Mouse (Mus musculus) hindbrain, embryonic 15.5 days (tissue): ENCODE results near the gene Rassf8. TPM values are rescaled to one million over a fixed set of nuclear protein-coding genes. Genes with fewer than 3 reads are reported as not detected.

Source experiments
- ATAC-seq: fragments of 200-750 bp; cut with Nextera tagmentation; 2 replicates; pipeline ENCODE4 v1.8.0; 2017; ENCODE audit warnings: low read depth, moderate number of reproducible peaks, moderate TSS enrichment; ENCODE audit not compliant: low FRiP score
- H3K27ac ChIP-seq: fragments of 300-500 bp; sonication (generic); replicated peaks from 2 replicates; pipeline ENCODE4 v1.5.1; 2015; ENCODE audit warnings: mild to moderate bottlenecking, inconsistent platforms
- H3K27me3 ChIP-seq: fragments of 300-500 bp; sonication (generic); 2 replicates; pipeline ENCODE4 v1.6.1; 2015; ENCODE audit warnings: control low read depth, inconsistent platforms
- H3K36me3 ChIP-seq: fragments of 300-500 bp; sonication (generic); 2 replicates; pipeline ENCODE4 v1.6.1; 2015; ENCODE audit warnings: control low read depth, inconsistent platforms
- H3K4me1 ChIP-seq: fragments of 300-500 bp; sonication (generic); replicated peaks from 2 replicates; pipeline ENCODE4 v1.6.1; 2015; ENCODE audit warnings: control low read depth, inconsistent platforms
- H3K4me2 ChIP-seq: fragments of 300-500 bp; sonication (generic); 2 replicates; pipeline ENCODE4 v1.6.1; 2015; ENCODE audit warnings: moderate library complexity, mild to moderate bottlenecking, inconsistent platforms
- H3K4me3 ChIP-seq: fragments of 300-500 bp; sonication (generic); 2 replicates; pipeline ENCODE4 v1.5.1; 2015; ENCODE audit warnings: mild to moderate bottlenecking, inconsistent platforms
- H3K9ac ChIP-seq: fragments of 300-500 bp; sonication (generic); 2 replicates; pipeline ENCODE4 v1.6.1; 2015; ENCODE audit warnings: inconsistent platforms
- H3K9me3 ChIP-seq: fragments of 300-500 bp; sonication (generic); 2 replicates; pipeline ENCODE4 v1.6.1; 2016; ENCODE audit warnings: control low read depth, inconsistent platforms
- WGBS: fragments of 180-500 bp; shearing (Covaris S2); methylation state at CpG from one replicate; pipeline ENCODE4 v1.1.7; 2015; 5-methylcytosine and 5-hydroxymethylcytosine counted together
- polyA plus RNA-seq: library from polyadenylated mRNA; unstranded; fragments of >200 nt; fragmentation: Nextera tagmentation; extraction: Ambion mirVana; gene quantifications from 2 replicates; pipeline ENCODE4 v1.2.1, GENCODE M21; 2015

The Rassf8 gene
- polyA plus RNA-seq, 1 experiment from 2014 or later = 5.0 TPM

DNA sequence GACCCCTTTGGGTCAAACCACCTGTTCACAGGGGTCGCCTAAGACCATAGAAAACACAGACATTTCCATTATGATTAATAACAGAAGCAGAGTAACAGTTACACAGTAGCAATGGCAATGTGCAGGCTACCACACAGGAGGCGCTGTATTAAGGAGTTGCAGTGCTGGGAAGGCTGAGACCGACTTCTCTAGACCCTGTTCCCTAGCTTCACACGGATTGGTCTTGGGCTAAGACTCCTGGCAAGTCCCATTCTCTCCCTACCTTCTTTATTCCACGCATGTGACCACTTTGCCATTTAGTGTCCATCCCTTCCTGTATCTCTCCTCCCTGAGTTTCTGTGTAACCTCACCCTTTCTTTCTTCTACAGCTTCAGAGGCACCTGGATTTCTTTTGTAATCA is 19.6 kb upstream of the Rassf8 start:
- Histone ChIP-seq H3K36me3 (no peaks in the 10 kb centered on the region), H3K4me2 (no peak overlapping the region), H3K27me3 (no peaks in the 10 kb centered on the region), H3K9me3 (no peaks in the 10 kb centered on the region), H3K27ac (no peak overlapping the region), H3K9ac (no peak overlapping the region), H3K4me1 (no peaks in the 10 kb centered on the region), H3K4me3 (no peak overlapping the region)
- 54% methylated on average over 5 of the region's 5 CpGs for WGBS
- no peak for ATAC-seq

DNA sequence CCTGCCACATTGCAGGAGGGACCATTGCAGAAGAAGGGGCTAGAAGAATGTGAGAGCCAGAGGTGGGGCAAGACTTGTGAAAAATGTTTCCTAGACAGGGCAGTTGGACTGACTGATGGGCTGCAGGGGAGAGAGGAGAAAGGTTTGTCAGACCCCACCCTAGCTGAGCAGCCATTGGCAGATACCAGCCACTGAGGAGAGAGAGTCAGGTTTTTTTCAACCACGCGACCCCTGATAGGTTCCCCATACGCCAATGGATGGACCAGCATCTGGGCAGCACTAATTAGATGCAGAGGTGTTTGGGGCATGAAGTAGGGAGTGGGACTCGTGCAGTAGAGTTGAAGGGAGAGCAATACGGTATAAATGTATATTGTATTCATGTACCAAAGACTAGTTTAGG is 13.7 kb upstream of the Rassf8 start:
- ATAC-seq = no peak
- Histone ChIP-seq H3K9ac (no peak overlapping the region), H3K9me3 (no peaks in the 10 kb centered on the region), H3K27ac (no peak overlapping the region), H3K27me3 (no peaks in the 10 kb centered on the region), H3K36me3 (no peaks in the 10 kb centered on the region), H3K4me3 (no peak overlapping the region), H3K4me2 (no peak overlapping the region), H3K4me1 (no peaks in the 10 kb centered on the region)
- WGBS = 71% methylated on average over 5 of the region's 5 CpGs

DNA sequence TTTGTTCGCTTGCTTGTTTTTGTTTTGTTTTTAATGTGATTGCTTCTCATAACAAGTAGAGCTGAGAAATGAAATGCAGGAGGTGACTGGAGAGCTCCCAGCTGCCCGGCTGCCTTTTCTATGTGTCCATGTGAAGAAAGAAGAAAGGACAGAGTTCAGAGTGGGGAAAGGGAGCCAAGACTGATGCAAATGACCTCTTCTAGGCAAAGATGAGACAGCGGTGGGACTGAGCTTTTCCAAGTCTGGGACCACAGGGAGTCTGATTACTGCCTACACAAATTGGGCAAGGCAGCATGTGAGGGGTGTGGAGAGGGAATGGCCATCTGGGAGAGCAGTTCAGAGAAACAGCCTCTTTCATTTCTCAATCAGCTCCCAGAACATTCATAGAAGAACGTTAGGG is 13.3 kb upstream of the Rassf8 start:
- Histone ChIP-seq H3K27ac (no peak overlapping the region), H3K4me1 (no peaks in the 10 kb centered on the region), H3K4me2 (no peak overlapping the region), H3K36me3 (no peaks in the 10 kb centered on the region), H3K9ac (no peak overlapping the region), H3K4me3 (no peak overlapping the region), H3K9me3 (no peaks in the 10 kb centered on the region), H3K27me3 (no peaks in the 10 kb centered on the region)
- no peak for ATAC-seq
- 69% methylated on average over 4 of the region's 4 CpGs for WGBS

DNA sequence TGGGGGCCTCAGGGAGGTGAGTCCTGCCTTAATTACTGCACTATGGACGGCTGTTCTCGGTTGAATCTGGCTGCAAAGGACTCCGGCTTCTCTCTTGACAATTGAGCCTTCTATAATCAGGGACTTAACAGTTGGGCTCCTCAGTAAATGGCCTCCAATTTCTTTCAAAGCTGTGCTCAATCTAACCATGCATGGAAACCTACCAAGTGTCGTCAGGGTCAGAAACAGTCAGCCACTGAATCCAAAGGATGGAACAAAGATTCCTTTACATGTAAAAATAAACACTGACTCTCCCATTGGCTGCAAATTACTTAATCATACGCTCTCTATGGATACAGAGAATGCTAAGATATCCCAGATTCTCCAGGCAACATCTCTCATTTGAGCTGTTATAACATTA is 12.6 kb upstream of the Rassf8 start:
- no peak overlapping the region for H3K27ac ChIP-seq
- no peaks in the 10 kb centered on the region for H3K4me1 ChIP-seq
- no peak overlapping the region for H3K4me2 ChIP-seq
- H3K9ac ChIP-seq = no peak overlapping the region
- no peaks in the 10 kb centered on the region for H3K27me3 ChIP-seq
- H3K4me3 ChIP-seq = no peak overlapping the region
- H3K36me3 ChIP-seq = no peaks in the 10 kb centered on the region
- H3K9me3 ChIP-seq = no peaks in the 10 kb centered on the region
- WGBS = 46% methylated on average over 5 of the region's 5 CpGs
- no peak for ATAC-seq

DNA sequence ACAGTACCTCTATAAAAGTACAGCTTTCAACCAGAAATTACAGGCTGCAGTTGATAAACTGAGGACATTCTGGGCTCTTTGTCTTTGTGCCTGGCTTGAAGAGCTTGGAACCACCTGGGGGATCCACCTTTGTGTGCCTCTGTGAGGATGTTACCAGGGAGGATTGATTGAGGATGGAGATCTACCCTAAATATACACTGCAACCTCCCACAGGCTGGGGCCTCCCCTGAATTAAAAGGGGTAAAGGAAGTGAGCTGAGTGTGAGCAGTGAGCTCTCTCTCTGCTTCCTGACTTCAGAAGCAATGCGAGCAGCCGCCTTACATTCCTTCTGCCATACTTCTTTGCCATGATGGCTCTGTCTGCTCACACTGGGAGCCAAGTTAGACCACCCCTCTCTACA is 10.4 kb upstream of the Rassf8 start:
- no peak overlapping the region for H3K27ac ChIP-seq
- no peaks in the 10 kb centered on the region; the same call in 1 of the 2 replicates for H3K9me3 ChIP-seq
- no peaks in the 10 kb centered on the region for H3K27me3 ChIP-seq
- 84% methylated on average over 2 of the region's 2 CpGs for WGBS
- H3K4me2 ChIP-seq = no peak overlapping the region
- H3K36me3 ChIP-seq = no peaks in the 10 kb centered on the region
- no peaks in the 10 kb centered on the region for H3K4me1 ChIP-seq
- no peak overlapping the region for H3K4me3 ChIP-seq
- H3K9ac ChIP-seq = no peak overlapping the region
- ATAC-seq = no peak

DNA sequence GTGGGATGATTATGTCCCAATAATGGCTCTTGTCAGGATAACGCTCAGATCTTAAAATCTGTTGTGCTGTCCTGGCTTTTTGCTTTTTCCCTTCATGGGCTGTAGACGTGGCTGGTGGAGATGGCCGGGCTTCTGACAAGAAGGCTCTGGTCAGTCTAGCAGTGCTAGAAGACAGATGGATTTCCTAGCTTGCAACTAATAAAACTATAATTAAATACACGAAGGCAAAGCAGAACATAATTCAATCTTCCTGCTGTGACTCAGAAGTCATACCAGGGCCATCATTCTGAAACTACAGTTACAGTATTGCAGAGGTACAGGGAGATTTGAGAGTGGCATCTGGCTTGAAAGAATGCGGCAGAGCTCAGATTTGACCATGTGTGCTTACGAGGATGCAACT is 7.3 kb upstream of the Rassf8 start:
- Histone ChIP-seq H3K4me1 (no peaks in the 10 kb centered on the region), H3K9ac (no peak overlapping the region), H3K4me3 (no peak overlapping the region), H3K27me3 (no peaks in the 10 kb centered on the region), H3K36me3 (no peaks in the 10 kb centered on the region), H3K4me2 (no peak overlapping the region), H3K27ac (no peak overlapping the region), H3K9me3 (no peaks in the 10 kb centered on the region; the same call in 1 of the 2 replicates)
- no peak for ATAC-seq
- 76% methylated on average over 6 of the region's 6 CpGs for WGBS

DNA sequence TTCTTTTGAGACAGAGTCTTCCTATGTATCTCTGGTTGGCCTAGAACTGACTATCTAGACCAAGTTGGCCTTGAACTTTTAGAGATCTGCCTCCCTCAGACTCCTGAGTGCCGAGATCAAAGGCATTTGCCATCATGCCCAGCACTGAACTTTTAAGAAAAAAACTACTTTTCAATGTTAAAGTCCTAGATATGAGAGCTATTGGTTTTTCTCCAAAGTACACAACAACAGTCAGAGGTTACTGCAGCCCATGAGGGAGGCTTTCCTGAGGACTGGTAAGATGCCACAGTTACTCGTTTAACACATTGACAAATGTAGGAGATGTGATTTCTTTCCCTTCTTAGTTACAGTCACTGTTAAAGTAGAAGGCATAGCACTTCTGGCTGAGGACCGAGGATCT is 6.5 kb upstream of the Rassf8 start:
- H3K4me2 ChIP-seq = no peak overlapping the region
- 82% methylated on average over 3 of the region's 3 CpGs for WGBS
- H3K27me3 ChIP-seq = no peaks in the 10 kb centered on the region; the same call in 1 of the 2 replicates
- ATAC-seq = no peak
- H3K4me1 ChIP-seq = no peaks in the 10 kb centered on the region
- H3K27ac ChIP-seq = no peak overlapping the region
- H3K36me3 ChIP-seq = no peaks in the 10 kb centered on the region
- H3K9me3 ChIP-seq = no peaks in the 10 kb centered on the region; the same call in 1 of the 2 replicates
- H3K4me3 ChIP-seq = no peak overlapping the region
- H3K9ac ChIP-seq = no peak overlapping the region

DNA sequence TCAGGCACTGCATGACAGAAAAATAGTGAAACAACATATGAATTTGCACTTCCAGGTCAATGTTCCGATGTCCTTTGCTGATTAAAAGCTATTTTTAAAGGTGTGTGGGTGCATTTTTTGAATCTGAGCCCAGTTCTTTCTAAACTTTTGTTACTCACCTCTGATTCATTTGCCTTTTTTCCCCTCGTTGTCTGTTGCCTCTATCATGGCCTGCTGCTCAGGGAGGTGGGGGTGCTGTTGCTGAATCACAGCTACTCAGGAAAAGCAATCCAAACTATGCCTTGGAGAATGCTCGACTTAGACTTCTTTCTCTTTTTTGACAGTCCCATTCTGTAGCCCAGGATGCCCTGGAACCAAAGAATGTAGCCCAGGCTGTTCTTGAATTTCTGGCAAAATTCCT is 1.3 kb upstream of the Rassf8 start:
- H3K9ac ChIP-seq = no peak overlapping the region
- peaks cover 13% of the 10 kb centered on the region; the same call in 1 of the 2 replicates for H3K4me1 ChIP-seq
- H3K4me3 ChIP-seq = no peak overlapping the region
- H3K9me3 ChIP-seq = no peaks in the 10 kb centered on the region; the same call in 1 of the 2 replicates
- H3K27me3 ChIP-seq = no peaks in the 10 kb centered on the region; the same call in 1 of the 2 replicates
- no peak for ATAC-seq
- H3K4me2 ChIP-seq = peak overlapping the region; percentile 91
- no peak overlapping the region for H3K27ac ChIP-seq
- 49% methylated on average over 3 of the region's 3 CpGs for WGBS
- no peaks in the 10 kb centered on the region for H3K36me3 ChIP-seq

DNA sequence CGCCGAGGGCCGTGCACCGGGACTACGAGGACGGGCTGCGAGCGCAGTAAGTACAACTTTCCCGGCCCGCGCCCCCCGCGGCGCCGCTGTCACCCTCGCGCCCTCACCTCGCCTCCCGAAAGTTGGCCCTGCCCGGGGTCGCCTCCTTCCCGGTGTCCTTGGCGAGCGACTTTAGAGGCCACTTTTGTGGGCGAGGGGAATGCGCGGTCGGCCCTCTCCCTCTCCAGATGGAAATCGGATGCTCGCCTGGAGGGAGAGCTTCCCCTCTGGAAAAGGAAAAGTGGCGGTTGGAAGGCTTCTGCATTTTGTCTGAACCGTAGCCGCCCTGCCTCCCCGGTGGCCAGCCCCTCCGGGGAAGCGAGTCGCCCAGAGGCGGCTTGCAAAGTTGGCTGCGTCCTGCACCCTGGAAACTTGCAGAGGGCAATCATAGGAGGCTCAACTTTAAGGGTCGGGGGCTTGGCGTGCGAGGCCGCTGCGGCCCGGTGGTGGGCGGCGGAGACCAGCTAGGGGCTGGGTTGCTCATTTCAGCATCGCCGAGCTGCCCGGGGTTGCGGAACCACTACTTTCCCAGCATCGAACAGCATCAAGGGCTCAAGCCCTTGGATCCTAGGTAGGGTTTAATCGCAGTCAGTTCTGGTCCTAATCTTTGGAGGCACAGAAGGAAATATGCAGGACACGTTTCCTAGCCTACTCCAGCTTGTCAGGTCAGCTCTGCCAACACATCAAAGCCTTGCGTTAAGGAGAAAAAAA is 548 bp downstream of the Rassf8 start:
- under 1% methylated on average over 55 of the region's 55 CpGs for WGBS
- peak overlapping the region; percentile 83 for H3K4me3 ChIP-seq
- H3K27ac ChIP-seq = peak overlapping the region; percentile 83
- H3K36me3 ChIP-seq = no peaks in the 10 kb centered on the region
- H3K9ac ChIP-seq = peak overlapping the region; percentile 73
- 0 out of 2 replicates have a peak, but pooled peaks have one; percentile 1 for ATAC-seq
- H3K27me3 ChIP-seq = no peaks in the 10 kb centered on the region; the same call in 1 of the 2 replicates
- H3K4me2 ChIP-seq = peak overlapping the region; percentile 91
- peaks cover 13% of the 10 kb centered on the region; the same call in 1 of the 2 replicates for H3K4me1 ChIP-seq
- H3K9me3 ChIP-seq = no peaks in the 10 kb centered on the region

DNA sequence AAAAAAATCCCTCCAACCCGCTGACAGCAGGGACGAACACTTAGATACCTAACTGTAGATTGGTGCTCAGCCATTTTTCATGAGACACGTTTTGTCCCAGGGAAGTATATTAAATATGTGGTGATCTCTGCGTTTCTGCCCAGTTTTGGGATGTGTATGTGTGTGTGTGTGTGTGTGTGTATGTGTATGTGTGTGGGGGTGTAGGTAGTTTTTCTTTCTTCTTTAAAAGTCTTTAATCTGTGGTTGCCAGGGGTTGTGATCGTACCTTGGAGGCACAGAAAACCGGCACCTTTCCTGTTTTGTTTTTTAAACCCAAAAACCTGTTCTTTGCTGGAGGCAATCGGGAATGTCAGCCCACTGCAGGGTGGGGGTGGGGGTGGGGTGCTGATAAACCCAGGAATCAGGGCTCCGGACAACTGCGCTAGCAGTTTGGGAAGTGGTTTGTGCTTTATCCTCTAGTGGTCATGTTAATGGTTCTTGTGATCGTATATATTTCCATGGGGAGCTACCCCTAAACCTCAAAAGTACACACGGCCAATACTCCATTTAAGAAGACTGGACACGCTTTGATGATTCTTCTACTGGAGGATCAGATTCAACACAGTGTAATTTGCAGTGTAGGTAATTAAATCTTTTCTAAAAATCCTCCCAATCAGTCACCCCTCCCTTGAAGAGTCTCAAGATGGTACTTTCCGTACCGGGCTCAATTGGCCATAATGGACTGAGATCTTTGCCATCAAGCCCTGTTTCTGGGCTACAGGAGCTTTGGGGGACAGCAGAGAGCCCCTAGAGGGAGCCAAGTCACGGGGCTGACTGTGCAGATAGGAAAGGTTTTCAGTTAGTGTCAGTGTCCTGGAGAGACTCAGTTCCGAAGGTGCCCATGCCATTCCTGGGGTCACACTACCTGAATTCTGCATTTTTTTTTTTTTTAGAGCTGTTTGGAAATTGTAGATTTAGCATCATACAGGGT is 1.4 kb downstream of the Rassf8 start:
- no peaks in the 10 kb centered on the region for H3K9me3 ChIP-seq
- no peak for ATAC-seq
- H3K27me3 ChIP-seq = no peaks in the 10 kb centered on the region; the same call in 1 of the 2 replicates
- peak overlapping the region; percentile 83 for H3K27ac ChIP-seq
- H3K4me1 ChIP-seq = peaks cover 13% of the 10 kb centered on the region; the same call in 1 of the 2 replicates
- peak overlapping the region; percentile 73; the same call in 1 of the 2 replicates for H3K9ac ChIP-seq
- peak overlapping the region; percentile 91 for H3K4me2 ChIP-seq
- WGBS = 15% methylated on average over 16 of the region's 16 CpGs
- H3K4me3 ChIP-seq = peak overlapping the region; percentile 83
- no peaks in the 10 kb centered on the region for H3K36me3 ChIP-seq

DNA sequence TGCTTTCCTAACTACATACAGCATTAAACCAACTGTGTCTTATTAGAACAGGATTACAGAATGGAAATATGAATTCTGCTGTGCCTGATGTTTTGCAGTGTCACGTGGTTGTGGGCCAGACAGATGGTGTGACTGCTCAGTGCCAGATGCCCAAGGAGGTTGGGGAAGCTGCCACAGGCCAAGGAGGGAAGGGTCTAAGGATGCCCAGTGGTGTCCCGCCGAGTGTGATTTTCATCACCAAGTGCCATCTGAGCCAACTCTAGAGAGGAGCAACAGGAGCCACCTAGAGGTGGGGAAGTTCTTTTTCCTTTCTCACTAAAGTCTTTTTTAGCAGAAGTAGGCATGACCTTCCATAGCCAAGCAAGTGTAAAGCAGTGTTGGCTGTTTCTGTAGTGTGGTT is 3.8 kb downstream of the Rassf8 start:
- H3K9ac ChIP-seq = no peak overlapping the region
- no peaks in the 10 kb centered on the region for H3K9me3 ChIP-seq
- no peaks in the 10 kb centered on the region for H3K27me3 ChIP-seq
- H3K4me2 ChIP-seq = no peak overlapping the region
- 71% methylated on average over 3 of the region's 3 CpGs for WGBS
- H3K4me3 ChIP-seq = no peak overlapping the region
- no peak for ATAC-seq
- H3K36me3 ChIP-seq = no peaks in the 10 kb centered on the region
- no peak overlapping the region for H3K27ac ChIP-seq
- peaks cover 13% of the 10 kb centered on the region; the same call in 1 of the 2 replicates for H3K4me1 ChIP-seq

DNA sequence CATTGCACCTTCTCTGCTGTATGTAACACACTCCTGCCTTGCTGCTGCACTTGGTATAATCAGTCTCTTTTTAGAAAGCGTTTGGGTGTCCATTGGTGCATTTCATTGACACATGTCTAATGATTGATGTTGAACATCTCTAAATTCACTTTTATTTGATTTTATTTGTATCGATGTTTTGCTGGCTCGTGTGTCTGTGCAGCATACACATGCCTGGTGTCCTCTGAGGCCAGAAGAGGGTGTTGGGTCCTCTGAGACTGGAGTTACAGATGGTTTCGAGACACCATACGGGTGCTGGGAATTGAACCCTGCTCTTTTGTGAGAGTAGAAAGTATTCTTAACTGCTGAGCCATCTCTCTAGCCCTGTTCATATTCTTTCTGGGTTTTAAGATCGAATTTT is 6.7 kb downstream of the Rassf8 start:
- no peaks in the 10 kb centered on the region for H3K27me3 ChIP-seq
- ATAC-seq = no peak
- 89% methylated on average over 6 of the region's 6 CpGs for WGBS
- H3K4me3 ChIP-seq = no peak overlapping the region
- H3K27ac ChIP-seq = no peak overlapping the region
- no peaks in the 10 kb centered on the region for H3K36me3 ChIP-seq
- no peak overlapping the region for H3K4me2 ChIP-seq
- no peak overlapping the region for H3K9ac ChIP-seq
- peaks cover 5% of the 10 kb centered on the region; the same call in 1 of the 2 replicates for H3K4me1 ChIP-seq
- no peaks in the 10 kb centered on the region for H3K9me3 ChIP-seq
